Mouse (Mus musculus): ENCODE results near the gene Dynlt1f. TPM values are rescaled to one million over a fixed set of nuclear protein-coding genes. Genes with fewer than 3 reads are reported as not detected.
"Not testable (repeated sequence)": the region's sequence is repeated elsewhere in the genome, so short reads cannot be mapped to it uniquely, and the experiment has no call there.

Dynlt1f gene
- total RNA-seq, 2 experiments from 2014 or later = 140 to 167 TPM

- DNase-seq (ENCODE audit: low spot score in 2 of 2) = not testable (repeated sequence)
These were observed 7.1 kb upstream of the Dynlt1f start for GRCm38 (mm10) chr17:6662840-6663239.

GRCm38 (mm10) chr17:6661093-6661816 is 5.6 kb upstream of the Dynlt1f start:
- not testable (repeated sequence) for DNase-seq (ENCODE audit: low spot score in 2 of 2)

GRCm38 (mm10) chr17:6660589-6660988 is 4.9 kb upstream of the Dynlt1f start:
- not testable (repeated sequence) for DNase-seq (ENCODE audit: low spot score in 2 of 2)

- not testable (repeated sequence) for DNase-seq (ENCODE audit: low spot score in 2 of 2)
These were observed 3.1 kb upstream of the Dynlt1f start, which contains the start of gene Sytl3 for GRCm38 (mm10) chr17:6658801-6659200. Gene Sytl3, plus strand, starts transcription at chr17:6659093.

GRCm38 (mm10) chr17:6656471-6656870 is 771 bp upstream of the Dynlt1f start:
- DNase-seq (ENCODE audit: low spot score in 2 of 2) = not testable (repeated sequence)

- DNase-seq (ENCODE audit: low spot score in 2 of 2) = peak; percentile 60 to 74
These were observed 601 bp downstream of the Dynlt1f start for GRCm38 (mm10) chr17:6655087-6655511.

GRCm38 (mm10) chr17:6653341-6653946 is 2.3 kb downstream of the Dynlt1f start:
- not testable (repeated sequence) for DNase-seq (ENCODE audit: low spot score in 2 of 2)

- DNase-seq (ENCODE audit: low spot score in 2 of 2) = not testable (repeated sequence)
These were observed 4.7 kb downstream of the Dynlt1f start for GRCm38 (mm10) chr17:6650904-6651565.

- DNase-seq (ENCODE audit: low spot score in 2 of 2) = not testable (repeated sequence)
These were observed 8.2 kb downstream of the Dynlt1f start for GRCm38 (mm10) chr17:6647452-6647851.

GRCm38 (mm10) chr17:6646841-6647240 is 8.9 kb downstream of the Dynlt1f start:
- not testable (repeated sequence) for DNase-seq (ENCODE audit: low spot score in 2 of 2)

- DNase-seq (ENCODE audit: low spot score in 2 of 2) = not testable (repeated sequence)
These were observed 10.0 kb downstream of the Dynlt1f start for GRCm38 (mm10) chr17:6645668-6646067.

GRCm38 (mm10) chr17:6644673-6645072 is 11.0 kb downstream of the Dynlt1f start:
- DNase-seq (ENCODE audit: low spot score in 2 of 2) = not testable (repeated sequence)

- DNase-seq (ENCODE audit: low spot score in 2 of 2) = not testable (repeated sequence)
These were observed 11.5 kb downstream of the Dynlt1f start for GRCm38 (mm10) chr17:6644210-6644609.

- DNase-seq (ENCODE audit: low spot score in 2 of 2) = not testable (repeated sequence)
These were observed 14.8 kb downstream of the Dynlt1f start for GRCm38 (mm10) chr17:6640771-6641429.

GRCm38 (mm10) chr17:6640044-6640637 is 15.6 kb downstream of the Dynlt1f start:
- DNase-seq (ENCODE audit: low spot score in 2 of 2) = not testable (repeated sequence)

- DNase-seq (ENCODE audit: low spot score in 2 of 2) = not testable (repeated sequence)
These were observed 16.2 kb downstream of the Dynlt1f start for GRCm38 (mm10) chr17:6639486-6639885.

GRCm38 (mm10) chr17:6638444-6638843 is 17.3 kb downstream of the Dynlt1f start:
- not testable (repeated sequence) for DNase-seq (ENCODE audit: low spot score in 2 of 2)

- DNase-seq (ENCODE audit: low spot score in 2 of 2) = not testable (repeated sequence)
These were observed 18.3 kb downstream of the Dynlt1f start for GRCm38 (mm10) chr17:6637434-6637833.

GRCm38 (mm10) chr17:6636861-6637260 is 18.8 kb downstream of the Dynlt1f start:
- DNase-seq (ENCODE audit: low spot score in 2 of 2) = no peak

- not testable (repeated sequence) for DNase-seq (ENCODE audit: low spot score in 2 of 2)
These were observed 19.9 kb downstream of the Dynlt1f start for GRCm38 (mm10) chr17:6635781-6636180.

GRCm38 (mm10) chr17:6632850-6633249 is 22.9 kb downstream of the Dynlt1f start:
- not testable (repeated sequence) for DNase-seq (ENCODE audit: low spot score in 2 of 2)

Data from layer of hippocampus, postnatal 10 days (tissue).